Mouse (Mus musculus): ENCODE data around the gene Fbxo21.

The Fbxo21 gene

GRCm38 (mm10) chr5:117979082-117979481, 2.6 kb downstream of the Fbxo21 start:
- no peak for DNase-seq (ENCODE audit: low read depth in 2 of 2, low spot score in 2 of 2)

- DNase-seq (ENCODE audit: low read depth in 2 of 2, low spot score in 2 of 2) = no peak
These were observed 4.4 kb downstream of the Fbxo21 start for GRCm38 (mm10) chr5:117980921-117981320.

DNA sequence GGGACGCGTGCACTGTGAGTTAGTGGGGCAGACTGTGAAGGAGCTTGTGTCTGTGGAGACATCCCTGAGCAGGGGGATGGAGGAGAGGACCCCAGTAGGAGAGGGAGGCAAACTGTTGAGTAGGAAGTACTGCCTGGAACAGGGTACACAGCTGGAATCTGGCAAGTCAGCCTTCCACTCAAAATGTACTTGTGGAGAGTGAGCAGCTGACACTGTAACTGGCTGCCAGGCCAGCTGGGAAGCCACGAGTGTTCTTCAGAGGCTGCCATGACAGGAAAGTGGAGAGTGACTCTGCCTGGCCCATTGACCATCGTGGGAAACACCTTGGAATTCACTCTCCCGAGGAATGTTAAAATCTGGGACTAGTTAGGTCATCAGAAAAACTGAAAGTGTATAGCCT, 5.4 kb downstream of the Fbxo21 start:
- DNase-seq (ENCODE audit: low read depth in 2 of 2, low spot score in 2 of 2) = no peak

DNA sequence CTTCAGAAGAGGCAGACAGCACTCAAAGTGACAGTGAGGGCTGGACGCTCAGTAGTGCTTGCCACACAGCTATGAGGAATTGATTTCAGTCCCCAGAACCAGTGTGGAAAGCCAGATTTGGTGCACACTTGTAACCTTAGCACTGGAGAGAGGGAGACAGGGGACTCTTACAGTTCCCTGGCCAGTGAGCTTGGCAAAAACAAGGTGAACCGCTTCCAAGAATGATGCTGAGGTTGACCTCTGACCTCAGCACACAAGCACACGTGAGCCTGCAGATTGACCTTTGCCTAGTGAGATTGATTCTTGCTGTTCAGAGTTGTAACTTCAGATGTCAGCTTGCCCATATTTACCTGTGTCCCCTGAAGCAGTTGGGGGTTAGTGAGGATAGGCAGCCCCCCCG, 9.8 kb downstream of the Fbxo21 start:
- DNase-seq (ENCODE audit: low read depth in 2 of 2, low spot score in 2 of 2) = no peak

- no peak for DNase-seq (ENCODE audit: low read depth in 2 of 2, low spot score in 2 of 2)
These were observed 11.4 kb downstream of the Fbxo21 start for GRCm38 (mm10) chr5:117987891-117988290.

GRCm38 (mm10) chr5:117988367-117988766, 11.8 kb downstream of the Fbxo21 start:
- no peak for DNase-seq (ENCODE audit: low read depth in 2 of 2, low spot score in 2 of 2)

GRCm38 (mm10) chr5:117989773-117990172, 13.2 kb downstream of the Fbxo21 start:
- no peak for DNase-seq (ENCODE audit: low read depth in 2 of 2, low spot score in 2 of 2)

GRCm38 (mm10) chr5:117990957-117991356, 14.4 kb downstream of the Fbxo21 start:
- no peak for DNase-seq (ENCODE audit: low read depth in 2 of 2, low spot score in 2 of 2)

DNA sequence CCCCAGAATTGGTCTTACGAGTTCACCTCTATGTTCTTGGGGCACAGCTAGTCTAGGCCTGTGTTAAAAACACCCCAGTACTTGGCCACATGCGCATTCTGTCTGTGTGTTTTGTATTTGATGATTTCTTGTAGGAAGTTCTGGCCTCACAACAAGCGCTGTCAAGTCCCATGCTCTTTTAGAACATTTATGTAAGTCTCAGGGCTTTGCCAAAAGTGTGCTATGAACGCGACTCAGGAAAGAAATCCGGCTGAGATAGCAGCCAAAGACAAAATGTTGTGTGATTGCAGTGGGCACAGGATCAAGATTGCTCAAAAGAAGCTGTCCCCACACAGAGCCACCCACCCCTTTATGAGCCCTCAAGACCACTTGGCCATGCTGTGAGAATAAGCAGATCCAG, 17.0 kb downstream of the Fbxo21 start:
- no peak for DNase-seq (ENCODE audit: low read depth in 2 of 2, low spot score in 2 of 2)

GRCm38 (mm10) chr5:117995372-117995901, 18.9 kb downstream of the Fbxo21 start:
- DNase-seq (ENCODE audit: low read depth in 2 of 2, low spot score in 2 of 2) = no peak

DNA sequence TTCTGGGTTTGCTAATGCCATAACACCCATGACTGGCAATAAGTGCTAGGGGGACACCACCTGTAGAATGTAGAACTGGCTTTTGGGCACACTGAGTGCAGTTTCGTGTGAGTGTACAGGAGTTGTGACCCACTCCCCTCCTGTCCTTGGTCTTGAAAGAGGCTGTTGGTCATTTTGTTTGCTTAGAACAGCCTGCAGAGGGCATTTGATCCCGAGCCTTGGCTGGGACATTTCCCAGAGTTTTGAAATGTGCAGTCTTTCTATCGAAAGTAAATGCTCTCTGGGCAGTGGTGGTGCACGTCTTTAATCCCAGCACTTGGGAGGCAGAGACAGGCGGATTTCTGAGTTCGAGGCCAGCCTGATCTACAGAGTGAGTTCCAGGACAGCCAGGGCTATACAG, 19.4 kb downstream of the Fbxo21 start:
- no peak for DNase-seq (ENCODE audit: low read depth in 2 of 2, low spot score in 2 of 2)

DNA sequence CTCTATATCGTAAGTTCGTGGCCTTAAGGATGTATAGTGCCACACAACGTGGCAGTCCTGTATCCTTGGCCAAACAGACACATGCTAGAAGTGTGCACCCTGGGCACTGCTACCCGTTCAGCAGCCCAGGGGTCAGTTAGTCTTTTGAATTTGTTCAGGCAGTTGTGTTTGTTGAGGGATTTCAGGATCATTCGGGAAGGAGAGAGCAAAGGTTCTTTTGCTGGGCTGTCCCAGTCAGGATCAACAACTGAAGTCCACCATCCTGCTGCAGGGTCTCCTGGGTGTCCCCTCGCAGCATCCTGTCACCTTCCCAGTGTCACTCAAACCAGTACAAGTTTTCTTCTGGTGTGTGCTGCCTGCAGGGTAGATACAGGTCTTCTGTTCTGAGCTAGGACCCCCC, 20.1 kb downstream of the Fbxo21 start:
- DNase-seq (ENCODE audit: low read depth in 2 of 2, low spot score in 2 of 2) = no peak

- DNase-seq (ENCODE audit: low read depth in 2 of 2, low spot score in 2 of 2) = no peak
These were observed 21.0 kb downstream of the Fbxo21 start for GRCm38 (mm10) chr5:117997434-117997970.

- DNase-seq (ENCODE audit: low read depth in 2 of 2, low spot score in 2 of 2) = no peak
These were observed 22.5 kb downstream of the Fbxo21 start for GRCm38 (mm10) chr5:117999061-117999460.

DNA sequence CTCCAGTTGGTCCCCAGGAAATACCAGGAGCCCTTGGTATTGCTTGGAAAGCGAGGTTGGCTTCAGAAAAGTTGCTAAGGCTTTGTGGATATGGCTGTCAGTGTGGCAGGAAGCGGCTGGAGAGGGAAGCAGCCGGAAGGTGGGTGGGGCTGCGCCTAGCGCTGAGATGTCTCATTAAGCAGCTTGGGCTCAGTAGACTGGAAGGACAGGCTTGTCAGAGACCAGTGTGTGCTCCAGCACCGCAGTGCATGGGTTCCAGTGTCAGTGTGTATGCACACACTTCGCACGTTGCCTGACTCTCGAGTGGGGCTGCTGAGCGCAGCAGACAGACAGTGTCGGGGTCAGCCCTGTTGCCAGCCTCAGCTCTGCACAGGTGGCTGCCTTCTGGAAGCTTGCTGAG, 23.1 kb downstream of the Fbxo21 start:
- DNase-seq (ENCODE audit: low read depth in 2 of 2, low spot score in 2 of 2) = no peak

DNA sequence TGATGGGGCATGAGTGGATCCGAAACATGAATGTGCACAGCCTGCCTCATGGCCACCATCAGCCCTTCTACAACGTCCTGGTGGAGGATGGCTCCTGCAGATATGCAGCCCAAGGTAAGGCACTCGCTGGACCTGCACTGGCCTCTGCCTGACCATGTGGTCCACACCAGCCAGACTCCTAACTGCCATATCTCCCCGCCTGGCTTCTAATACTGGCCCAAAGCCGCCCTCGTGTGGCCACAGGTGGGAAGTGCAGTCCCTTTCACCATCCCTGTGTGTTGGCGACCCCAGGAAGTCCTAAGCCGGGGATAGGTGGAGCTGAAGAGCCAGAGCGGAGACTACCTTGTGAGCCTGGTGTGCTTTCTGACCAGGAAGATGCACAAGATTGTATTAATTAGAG, 25.5 kb downstream of the Fbxo21 start:
- peak; percentile 44 to 65 for DNase-seq (ENCODE audit: low read depth in 2 of 2, low spot score in 2 of 2)

- DNase-seq (ENCODE audit: low read depth in 2 of 2, low spot score in 2 of 2) = peak; percentile 48 to 66
These were observed 28.1 kb downstream of the Fbxo21 start for GRCm38 (mm10) chr5:118004619-118005018.

- DNase-seq (ENCODE audit: low read depth in 2 of 2, low spot score in 2 of 2) = no peak
These were observed 29.2 kb downstream of the Fbxo21 start for GRCm38 (mm10) chr5:118005728-118006127.

DNA sequence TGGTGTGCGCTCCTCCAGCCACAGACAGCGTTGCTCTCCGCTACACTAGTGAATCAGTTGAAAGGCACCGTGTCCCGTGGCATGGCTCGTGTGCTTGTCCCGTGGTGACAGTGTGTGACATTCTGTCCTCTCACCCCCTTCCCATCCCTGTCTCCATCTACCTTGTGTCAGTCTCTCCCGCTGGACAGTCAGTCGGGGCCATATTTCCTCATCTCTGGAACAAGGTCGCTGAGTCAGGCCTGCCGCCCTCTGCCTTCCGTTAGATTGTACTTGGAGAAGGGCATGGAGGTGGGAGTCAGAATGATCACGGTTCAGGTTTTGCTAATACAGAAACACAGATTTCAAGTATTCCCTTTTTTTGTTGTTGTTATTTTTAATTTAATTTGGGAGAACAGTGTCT, 31.8 kb downstream of the Fbxo21 start:
- no peak for DNase-seq (ENCODE audit: low read depth in 2 of 2, low spot score in 2 of 2)

DNA sequence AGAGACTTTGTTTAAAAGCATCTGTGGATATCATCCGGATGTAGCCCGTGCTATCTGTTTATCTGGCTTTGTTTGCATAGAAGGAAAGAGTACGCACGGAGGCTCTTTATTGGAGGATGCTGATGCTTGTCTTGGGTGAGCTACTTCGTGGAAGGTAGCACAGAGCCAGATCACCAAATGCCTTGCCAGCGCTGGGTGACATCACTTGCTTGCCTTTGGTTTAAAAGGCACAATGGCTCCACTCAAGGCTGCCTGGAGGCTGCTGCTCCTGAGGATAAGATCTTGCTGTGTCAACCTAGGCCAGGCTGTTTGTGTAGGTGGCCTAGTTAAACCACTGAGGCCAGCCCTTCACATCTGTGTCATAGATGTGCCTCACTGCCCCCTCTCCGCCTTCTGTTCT, 34.3 kb downstream of the Fbxo21 start:
- DNase-seq (ENCODE audit: low read depth in 2 of 2, low spot score in 2 of 2) = no peak

- no peak for DNase-seq (ENCODE audit: low read depth in 2 of 2, low spot score in 2 of 2)
These were observed 35.3 kb downstream of the Fbxo21 start for GRCm38 (mm10) chr5:118011796-118012195.

GRCm38 (mm10) chr5:118015028-118015427, 38.5 kb downstream of the Fbxo21 start:
- no peak for DNase-seq (ENCODE audit: low read depth in 2 of 2, low spot score in 2 of 2)

DNA sequence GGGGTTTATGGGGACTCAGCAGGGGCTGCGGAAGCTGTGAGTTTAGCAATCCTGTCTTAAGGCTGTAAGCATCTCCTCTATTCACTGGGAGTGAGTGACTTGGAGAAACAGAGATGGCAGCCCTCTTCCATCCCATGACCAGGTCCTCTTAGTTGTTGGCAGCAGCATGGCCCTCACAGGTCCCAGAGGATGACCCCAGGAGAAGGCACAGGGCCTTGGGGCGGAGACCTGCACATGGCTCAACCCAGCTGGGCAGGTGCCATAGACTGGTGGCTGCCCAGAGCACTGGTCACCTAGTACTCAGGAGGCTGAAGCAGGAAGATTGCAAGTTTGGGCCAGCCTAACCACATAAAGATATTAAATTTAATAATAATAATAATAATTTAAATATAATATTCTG, 39.1 kb downstream of the Fbxo21 start:
- DNase-seq (ENCODE audit: low read depth in 2 of 2, low spot score in 2 of 2) = no peak

GRCm38 (mm10) chr5:118017527-118017926, 41.0 kb downstream of the Fbxo21 start:
- no peak for DNase-seq (ENCODE audit: low read depth in 2 of 2, low spot score in 2 of 2)
